Mouse (Mus musculus) MEL (cell line): ENCODE results near the gene Tbl2. TPM values are rescaled to one million over a fixed set of nuclear protein-coding genes. Genes with fewer than 3 reads are reported as not detected.

ENCODE experiments used
- DNase-seq: peaks from one replicate; pipeline ENCODE4 v3.0.0; 2011; ENCODE audit warnings: low read depth, low spot score
- H3K27ac ChIP-seq: 2 replicates; pipeline ENCODE4 v1.5.1; 2012; ENCODE audit warnings: low read depth, mild to moderate bottlenecking, control low read depth, low read length, moderate library complexity; ENCODE audit not compliant: control insufficient read depth
- H3K27me3 ChIP-seq, 2 experiments: fragments of 150-350 bp in 1 of 2; sonication (generic) in 1 of 2; 2 replicates each; pipeline ENCODE4 v1.6.1; 2012; ENCODE audit warnings: low read length in 2 of 2, mild to moderate bottlenecking in 2 of 2, improper control_type of control experiment in 1 of 2, moderate library complexity in 1 of 2; ENCODE audit not compliant: insufficient read depth in 2 of 2, control insufficient read depth in 1 of 2
- H3K36me3 ChIP-seq, 2 experiments: 2 replicates each; pipeline ENCODE4 v1.6.1; 2012 to 2014; ENCODE audit warnings: low read length in 2 of 2, improper control_type of control experiment in 1 of 2, inconsistent platforms in 1 of 2, mild to moderate bottlenecking in 1 of 2; ENCODE audit not compliant: insufficient read depth in 2 of 2, control insufficient read depth in 1 of 2
- H3K4me1 ChIP-seq, 2 experiments: fragments of 150-350 bp in 1 of 2; sonication (generic) in 1 of 2; 2 replicates each; pipeline ENCODE4 v1.6.1; 2012; ENCODE audit warnings: low read length in 2 of 2, improper control_type of control experiment in 1 of 2, mild to moderate bottlenecking in 1 of 2; ENCODE audit not compliant: insufficient read depth in 2 of 2, control insufficient read depth in 1 of 2
- H3K4me3 ChIP-seq, 2 experiments: fragments of 150-350 bp in 1 of 2; sonication (generic) in 1 of 2; 2 replicates each; pipeline ENCODE4 v1.5.1; 2012; ENCODE audit warnings: low read depth in 2 of 2, low read length in 2 of 2, mild to moderate bottlenecking in 2 of 2, moderate library complexity in 2 of 2, control low read depth in 1 of 2, improper control_type of control experiment in 1 of 2; ENCODE audit not compliant: control insufficient read depth in 1 of 2, insufficient read depth in 1 of 2
- H3K79me2 ChIP-seq: 2 replicates; pipeline ENCODE4 v1.6.1; 2012; ENCODE audit warnings: mild to moderate bottlenecking, low read length, moderate library complexity; ENCODE audit not compliant: control insufficient read depth, poor library complexity, insufficient read depth
- H3K9ac ChIP-seq: 2 replicates; pipeline ENCODE4 v1.6.1; 2012; ENCODE audit warnings: low read depth, mild to moderate bottlenecking, control low read depth, low read length, moderate library complexity; ENCODE audit not compliant: control insufficient read depth, poor library complexity, severe bottlenecking
- H3K9me3 ChIP-seq: fragments of 150-350 bp; sonication (generic); replicated peaks from 2 replicates; pipeline ENCODE4 v1.6.1; 2012; ENCODE audit warnings: mild to moderate bottlenecking, low read length, improper control_type of control experiment, moderate library complexity; ENCODE audit not compliant: insufficient read depth
- CHD1 ChIP-seq: IDR thresholded peaks from 2 replicates; pipeline ENCODE4 v1.6.1; 2012; ENCODE audit warnings: low read depth, mild to moderate bottlenecking, inconsistent platforms, low read length, improper control_type of control experiment
- E2F4 ChIP-seq: IDR thresholded peaks from 2 replicates; pipeline ENCODE4 v1.6.1; 2011; ENCODE audit warnings: low read depth, low read length, improper control_type of control experiment, borderline replicate concordance
- MAFK ChIP-seq: IDR thresholded peaks from 2 replicates; pipeline ENCODE4 v1.6.1; 2011; ENCODE audit warnings: low read depth, mild to moderate bottlenecking, low read length, improper control_type of control experiment, borderline replicate concordance
- MAX ChIP-seq: IDR thresholded peaks from 2 replicates; pipeline ENCODE4 v1.6.1; 2011; ENCODE audit warnings: low read length, improper control_type of control experiment
- MEF2A ChIP-seq: IDR thresholded peaks from 2 replicates; pipeline ENCODE4 v1.6.1; 2014; ENCODE audit warnings: low read depth, mild to moderate bottlenecking, inconsistent platforms, low read length, improper control_type of control experiment; ENCODE audit not compliant: poor library complexity, insufficient replicate concordance, severe bottlenecking; ENCODE audit errors: extremely low read depth
- NELFE ChIP-seq: IDR thresholded peaks from 2 replicates; pipeline ENCODE4 v1.6.1; 2011; ENCODE audit warnings: low read depth, low read length, improper control_type of control experiment
- RAD21 ChIP-seq: IDR thresholded peaks from 2 replicates; pipeline ENCODE4 v1.6.1; 2011; ENCODE audit warnings: mild to moderate bottlenecking, low read depth, low read length, improper control_type of control experiment
- RCOR1 ChIP-seq: IDR thresholded peaks from 2 replicates; pipeline ENCODE4 v1.6.1; 2012; ENCODE audit warnings: low read depth, mild to moderate bottlenecking, inconsistent platforms, low read length, improper control_type of control experiment
- SIN3A ChIP-seq: IDR thresholded peaks from 2 replicates; pipeline ENCODE4 v1.6.1; 2012; ENCODE audit warnings: low read length, improper control_type of control experiment, inconsistent platforms
- TBP ChIP-seq: IDR thresholded peaks from 2 replicates; pipeline ENCODE4 v1.8.0; 2011; ENCODE audit warnings: low read depth, low read length, improper control_type of control experiment
- ZMIZ1 ChIP-seq: IDR thresholded peaks from 2 replicates; pipeline ENCODE4 v1.6.1; 2012; ENCODE audit warnings: low read depth, mild to moderate bottlenecking, inconsistent platforms, low read length, improper control_type of control experiment, moderate library complexity
- ZNF384 ChIP-seq: IDR thresholded peaks from 2 replicates; pipeline ENCODE4 v1.6.1; 2012; ENCODE audit warnings: low read depth, mild to moderate bottlenecking, inconsistent platforms, low read length, improper control_type of control experiment
- polyA plus RNA-seq, 2 experiments: library from polyadenylated mRNA; stranded (reverse) in 1 of 2; unstranded in 1 of 2; fragments of >175 nt in 1 of 2; fragments of >200 nt in 1 of 2; gene quantifications; 2 replicates each; pipeline versions ENCODE4 v1.2.1 to v1.2.4; 2012; ENCODE audit warnings: low replicate concordance in 2 of 2, low read depth in 1 of 2; ENCODE audit not compliant: insufficient read length in 2 of 2, insufficient read depth in 1 of 2, missing spikeins in 1 of 2
- total RNA-seq: library from RNA; depleted of rRNA; stranded (reverse); fragments of 300-350 nt; gene quantifications from 2 replicates; pipeline ENCODE4 v1.2.3, GENCODE M21; 2012

The Tbl2 gene
- total and polyA plus RNA-seq, 3 experiments = 20.5 to 30.3 TPM; not detected in 1

- TF ChIP-seq RAD21 (no peak), E2F4 (no peak; the same call in 1 of the 2 replicates), RCOR1 (no peak), ZMIZ1 (no peak)
Observed at GRCm38 (mm10) chr5:135187349-135188213, 38.1 kb downstream of the Tbl2 start (continued).

GRCm38 (mm10) chr5:135188214-135188554 is 38.7 kb downstream of the Tbl2 start:
- no peaks in the 10 kb centered on the region for H3K9me3 ChIP-seq
- peak; percentile 49 for DNase-seq
- no peak for TF ChIP-seq TBP
- peak; percentile 66 for TF ChIP-seq ZNF384
- 0 out of 2 replicates have a peak, but pooled peaks have one; percentile 33 for TF ChIP-seq CHD1
- no peak for TF ChIP-seq SIN3A
- no peak for TF ChIP-seq MAX
- TF ChIP-seq, all 39 proteins: peak for 2
- Histone ChIP-seq H3K9ac (peak overlapping the region; percentile 100), H3K4me1 (peaks cover 0 to 9% of the 10 kb centered on the region in 2 experiments; a peak in 3 of 4 replicates), H3K27ac (peak overlapping the region; percentile 96), H3K79me2 (peaks cover 50% of the 10 kb centered on the region), H3K4me3 (peak overlapping the region; percentile 97 to 99), H3K27me3 (no peaks in the 10 kb centered on the region), H3K36me3 (peaks cover 6 to 35% of the 10 kb centered on the region in 2 experiments; a peak in 3 of 4 replicates)

- Histone ChIP-seq H3K9me3 (no peaks in the 10 kb centered on the region), H3K4me3 (peak overlapping the region; percentile 48 to 97), H3K27ac (no peak overlapping the region), H3K4me1 (peaks cover 0 to 9% of the 10 kb centered on the region in 2 experiments; a peak in 3 of 4 replicates), H3K36me3 (peaks cover 11 to 36% of the 10 kb centered on the region in 2 experiments), H3K79me2 (peaks cover 62% of the 10 kb centered on the region), H3K27me3 (no peaks in the 10 kb centered on the region), H3K9ac (peak overlapping the region; percentile 100)
- DNase-seq = no peak
- TF ChIP-seq NELFE = no peak
- no peak for TF ChIP-seq MAFK
- TF ChIP-seq MEF2A = no peak
Observed at GRCm38 (mm10) chr5:135189281-135190022, 40.0 kb downstream of the Tbl2 start.
